Mouse (Mus musculus) adrenal gland, postnatal 0 days (tissue): ENCODE results near the gene Ptpn22. TPM values are rescaled to one million over a fixed set of nuclear protein-coding genes. Genes with fewer than 3 reads are reported as not detected.

Experiments used
- polyA plus RNA-seq: library from polyadenylated mRNA; unstranded; fragments of >200 nt; fragmentation: Nextera tagmentation; extraction: Ambion mirVana; gene quantifications from 2 replicates; pipeline ENCODE4 v1.2.1, GENCODE M21; 2015

The Ptpn22 gene
- polyA plus RNA-seq = 1.2 TPM in 2 replicates

GRCm38 (mm10) chr3:103858881-103859801 is at the start of gene Ptpn22:
Gene Ptpn22 (plus strand): TSS chr3:103859795.

GRCm38 (mm10) chr3:103832426-103832825 is 27.2 kb upstream of the Ptpn22 start, which contains the start of gene Bcl2l15:
Gene Bcl2l15 (plus strand): TSS chr3:103832601.

GRCm38 (mm10) chr3:103914010-103914669 is 54.5 kb downstream of the Ptpn22 start, which contains the start of gene Rsbn1:
Gene Rsbn1 (plus strand): TSS chr3:103914120.

Other genes starting within 250 kb of the Ptpn22 start
- 0.36 TPM in 2 replicates for gene Atg4a-ps, start 213.7 kb upstream of the Ptpn22 start, polyA plus RNA-seq
- gene Olfml3, start 121.8 kb upstream of the Ptpn22 start, polyA plus RNA-seq = 38.6 and 66.9 TPM in 2 replicates
- gene Gm10964, start 120.4 kb upstream of the Ptpn22 start, polyA plus RNA-seq = not detected in 2 replicates
- 7.6 and 9.2 TPM in 2 replicates for gene Hipk1, start 68.2 kb upstream of the Ptpn22 start, polyA plus RNA-seq
- 15.8 and 21.2 TPM in 2 replicates for gene Dclre1b, start 50.4 kb upstream of the Ptpn22 start, polyA plus RNA-seq
- gene Ap4b1, start 50.3 kb upstream of the Ptpn22 start, polyA plus RNA-seq = 17.9 and 21.5 TPM in 2 replicates
- gene Gm43064, start 50.2 kb upstream of the Ptpn22 start, polyA plus RNA-seq = not detected in 2 replicates
- gene Bcl2l15, start 27.2 kb upstream of the Ptpn22 start, polyA plus RNA-seq = 0.30 TPM in 1 of 2 replicates, not detected in the other
- gene Rsbn1, start 54.3 kb downstream of the Ptpn22 start, polyA plus RNA-seq = 7.6 and 9.2 TPM in 2 replicates
- gene Phtf1, start 108.3 kb downstream of the Ptpn22 start, polyA plus RNA-seq = 18.4 TPM in 2 replicates